Mouse (Mus musculus) heart, postnatal 0 days (tissue): Measurements from ENCODE around the gene Pdzk1. TPM values are rescaled to one million over a fixed set of nuclear protein-coding genes. Genes with fewer than 3 reads are reported as not detected.

Source experiments
- ATAC-seq: fragments of 200-750 bp; cut with Nextera tagmentation; 2 replicates; pipeline ENCODE4 v1.8.0; 2017; ENCODE audit warnings: low read depth, moderate number of reproducible peaks, moderate library complexity; ENCODE audit not compliant: insufficient read depth
- DNase-seq: peaks from one replicate; pipeline ENCODE4 v3.0.0-alpha.2; 2016; ENCODE audit warnings: low spot score
- H3K27ac ChIP-seq: fragments of 300-500 bp; sonication (generic); 2 replicates; pipeline ENCODE4 v1.5.1; 2014; ENCODE audit warnings: low read depth, mild to moderate bottlenecking
- H3K27me3 ChIP-seq: fragments of 300-500 bp; sonication (generic); 2 replicates; pipeline ENCODE4 v1.6.1; 2014; ENCODE audit warnings: low read length, mixed read lengths; ENCODE audit not compliant: control insufficient read depth, insufficient read depth
- H3K36me3 ChIP-seq: fragments of 300-500 bp; sonication (generic); replicated peaks from 2 replicates; pipeline ENCODE4 v1.6.1; 2014; ENCODE audit warnings: low read length, mixed read lengths; ENCODE audit not compliant: control insufficient read depth, insufficient read depth
- H3K4me1 ChIP-seq: fragments of 300-500 bp; sonication (generic); 2 replicates; pipeline ENCODE4 v1.6.1; 2014; ENCODE audit warnings: antibody characterized with exemption; ENCODE audit not compliant: control insufficient read depth, insufficient read depth
- H3K4me2 ChIP-seq: fragments of 300-500 bp; sonication (generic); 2 replicates; pipeline ENCODE4 v1.6.1; 2014; ENCODE audit warnings: low read depth, mild to moderate bottlenecking, low read length, moderate library complexity
- H3K4me3 ChIP-seq: fragments of 300-500 bp; sonication (generic); 2 replicates; pipeline ENCODE4 v1.5.1; 2014; ENCODE audit warnings: low read depth, low read length
- H3K9ac ChIP-seq: fragments of 300-500 bp; sonication (generic); replicated peaks from 2 replicates; pipeline ENCODE4 v1.6.1; 2014; ENCODE audit warnings: low read depth, low read length, mixed read lengths
- H3K9me3 ChIP-seq: fragments of 300-500 bp; sonication (generic); replicated peaks from 2 replicates; pipeline ENCODE4 v1.6.1; 2016; ENCODE audit warnings: low read length; ENCODE audit not compliant: control insufficient read depth
- CTCF ChIP-seq: IDR thresholded peaks from 2 replicates; pipeline ENCODE4 v1.5.1; 2016; ENCODE audit warnings: antibody characterized with exemption, control low read depth, low read depth
- EP300 ChIP-seq: IDR thresholded peaks from 2 replicates; pipeline ENCODE4 v1.6.1; 2016; ENCODE audit warnings: antibody characterized with exemption, low read depth
- WGBS: fragments of 180-500 bp; shearing (Covaris S2); extraction: QIAGEN DNeasy Blood & Tissue Kit; methylation state at CpG from one replicate; pipeline ENCODE4 v1.1.7; 2014; 5-methylcytosine and 5-hydroxymethylcytosine counted together
- polyA plus RNA-seq: library from polyadenylated mRNA; unstranded; fragments of >200 nt; fragmentation: Nextera tagmentation; extraction: Ambion mirVana; gene quantifications from 2 replicates; pipeline ENCODE4 v1.2.1, GENCODE M21; 2015
- total RNA-seq: library from RNA; depleted of rRNA; stranded (reverse); fragments of >200 nt; gene quantifications from 2 replicates; pipeline ENCODE4 v1.2.3, GENCODE M21; 2014; ENCODE audit warnings: low replicate concordance; rRNA removed

Gene Pdzk1
- total and polyA plus RNA-seq, 2 experiments from 2014 or later: 0.11 TPM; not detected in 1

DNA sequence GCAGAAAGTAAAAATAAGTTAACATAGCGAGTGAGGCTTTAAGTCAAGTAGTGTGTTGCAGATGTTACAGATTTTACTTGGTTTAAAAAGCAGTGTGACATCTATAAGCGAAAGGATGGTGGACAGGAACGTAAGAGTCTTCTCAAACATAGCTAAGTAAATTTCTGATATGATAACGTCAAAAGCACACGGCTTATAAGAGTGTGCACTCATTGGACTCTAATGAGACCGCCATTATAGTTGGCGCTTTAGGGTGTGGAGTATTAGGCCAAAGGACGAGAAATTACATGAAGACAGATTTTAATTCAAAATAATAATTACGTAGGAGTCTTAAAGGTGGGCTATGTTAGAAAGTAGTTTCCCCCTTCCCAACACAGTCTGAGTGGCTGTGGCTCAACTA is 76.5 kb downstream of the Pdzk1 start:
- H3K9me3 ChIP-seq: no peaks in the 10 kb centered on the region
- no peak for TF ChIP-seq EP300
- no peak for TF ChIP-seq CTCF
- peaks cover 11% of the 10 kb centered on the region; the same call in 1 of the 2 replicates for H3K4me1 ChIP-seq
- DNase-seq (no peak), ATAC-seq (no peak)
- peak overlapping the region; percentile 79 for H3K4me3 ChIP-seq
- H3K36me3 ChIP-seq: no peaks in the 10 kb centered on the region
- 0 out of 2 replicates have a peak, but pooled peaks cover 5% of the 10 kb centered on the region for H3K27me3 ChIP-seq
- peak overlapping the region; percentile 81; the same call in 1 of the 2 replicates for H3K9ac ChIP-seq
- WGBS: 38% methylated on average over 9 of the region's 9 CpGs
- H3K27ac ChIP-seq: no peak overlapping the region
- H3K4me2 ChIP-seq: peak overlapping the region; percentile 92

Other genes starting within 250 kb of the Pdzk1 start
- gene Polr3gl, start 235.1 kb upstream of the Pdzk1 start, total RNA-seq: 10.3 and 13.1 TPM in 2 replicates
- 37.1 and 38.7 TPM in 2 replicates for gene Polr3gl, start 235.1 kb upstream of the Pdzk1 start, polyA plus RNA-seq
- 1.2 and 5.3 TPM in 2 replicates for gene Ankrd34a, start 232.6 kb upstream of the Pdzk1 start, total RNA-seq
- 6.0 and 6.8 TPM in 2 replicates for gene Ankrd34a, start 232.6 kb upstream of the Pdzk1 start, polyA plus RNA-seq
- gene Lix1l, start 228.1 kb upstream of the Pdzk1 start, total RNA-seq: 33.1 and 50.6 TPM in 2 replicates
- gene Lix1l, start 228.1 kb upstream of the Pdzk1 start, polyA plus RNA-seq: 3.6 and 5.1 TPM in 2 replicates
- gene Rbm8a, start 199.4 kb upstream of the Pdzk1 start, total RNA-seq: 7.5 and 9.2 TPM in 2 replicates
- 64.7 and 65.4 TPM in 2 replicates for gene Rbm8a, start 199.4 kb upstream of the Pdzk1 start, polyA plus RNA-seq
- 46.6 and 50.7 TPM in 2 replicates for gene Pex11b, start 193.9 kb upstream of the Pdzk1 start, total RNA-seq
- 41.7 and 43.7 TPM in 2 replicates for gene Pex11b, start 193.9 kb upstream of the Pdzk1 start, polyA plus RNA-seq
- gene Gm42957, start 193.8 kb upstream of the Pdzk1 start, total RNA-seq: not detected in 2 replicates
- gene Gm42957, start 193.8 kb upstream of the Pdzk1 start, polyA plus RNA-seq: not detected in 2 replicates
- gene Itga10, start 183.7 kb upstream of the Pdzk1 start, total RNA-seq: 0.46 and 4.2 TPM in 2 replicates
- gene Itga10, start 183.7 kb upstream of the Pdzk1 start, polyA plus RNA-seq: 0.37 and 0.45 TPM in 2 replicates
- 0.39 and 0.88 TPM in 2 replicates for gene Ankrd35, start 159.2 kb upstream of the Pdzk1 start, total RNA-seq
- 0.31 and 0.32 TPM in 2 replicates for gene Ankrd35, start 159.2 kb upstream of the Pdzk1 start, polyA plus RNA-seq
- 13.8 and 17.4 TPM in 2 replicates for gene Pias3, start 132.9 kb upstream of the Pdzk1 start, total RNA-seq
- gene Pias3, start 132.9 kb upstream of the Pdzk1 start, polyA plus RNA-seq: 19.3 and 22.5 TPM in 2 replicates
- 2.5 and 9.9 TPM in 2 replicates for gene Nudt17, start 120.7 kb upstream of the Pdzk1 start, total RNA-seq
- gene Nudt17, start 120.7 kb upstream of the Pdzk1 start, polyA plus RNA-seq: 6.9 and 7.9 TPM in 2 replicates
- gene Polr3c, start 101.7 kb upstream of the Pdzk1 start, total RNA-seq: 9.7 and 25.4 TPM in 2 replicates
- 21.7 and 23.0 TPM in 2 replicates for gene Polr3c, start 101.7 kb upstream of the Pdzk1 start, polyA plus RNA-seq
- gene Rnf115, start 101.6 kb upstream of the Pdzk1 start, total RNA-seq: 27.0 and 35.6 TPM in 2 replicates
- 29.0 and 30.0 TPM in 2 replicates for gene Rnf115, start 101.6 kb upstream of the Pdzk1 start, polyA plus RNA-seq
- not detected in 2 replicates for gene Cd160, start 67 bp downstream of the Pdzk1 start, total RNA-seq
- not detected in 2 replicates for gene Cd160, start 67 bp downstream of the Pdzk1 start, polyA plus RNA-seq
- 67.6 and 87.1 TPM in 2 replicates for gene Gja5, start 75.4 kb downstream of the Pdzk1 start, total RNA-seq
- gene Gja5, start 75.4 kb downstream of the Pdzk1 start, polyA plus RNA-seq: 67.5 and 69.2 TPM in 2 replicates
- gene Gpr89, start 76.1 kb downstream of the Pdzk1 start, total RNA-seq: 16.0 and 30.0 TPM in 2 replicates
- 21.4 and 21.7 TPM in 2 replicates for gene Gpr89, start 76.1 kb downstream of the Pdzk1 start, polyA plus RNA-seq
- not detected in 2 replicates for gene Gja8, start 96.7 kb downstream of the Pdzk1 start, total RNA-seq
- gene Gja8, start 96.7 kb downstream of the Pdzk1 start, polyA plus RNA-seq: not detected in 2 replicates